8 mouse cellular contexts compared by ENCODE assay signal in genomic region chr11:58214391-58215048, GRCm38 (mm10). TPM values are rescaled to one million over a fixed set of nuclear protein-coding genes. Genes with fewer than 3 reads are reported as not detected.
A peak's percentile ranks its signal among the peaks of the same experiment; 100 is the strongest.
DNase-seq lines count a peak whose midpoint lies in the region; ATAC-seq and TF ChIP-seq lines count a peak whose summit lies in the region.

No protein-coding gene starts in this region.

- peak; percentile 95 for ATAC-seq in erythroid progenitor cell, adult 5-6 weeks (replicated peaks; ENCODE audit: low FRiP score, poor library complexity, severe bottlenecking)
- ATAC-seq in heart, embryonic 11.5 days (replicated peaks; ENCODE audit: insufficient number of reproducible peaks, low FRiP score, low TSS enrichment), result peak; percentile 79
- peak; percentile 84 for ATAC-seq in kidney, embryonic 14.5 days (ENCODE audit: low FRiP score, low TSS enrichment)
- no peak for ATAC-seq in midbrain, postnatal 0 days (ENCODE audit: low FRiP score)

- H3K79me2 ChIP-seq in liver, adult 2 months (ENCODE audit: control insufficient read depth, insufficient read depth, low read length), result peaks cover 12% of the 10 kb centered on the region; the same call in 1 of the 2 replicates

- peak overlapping the region; percentile 78 for H3K9ac ChIP-seq in heart, embryonic 11.5 days (ENCODE audit: low read depth, low read length)
- 0 out of 2 replicates have a peak overlapping the region, but pooled peaks have one; percentile 19 for H3K9ac ChIP-seq in kidney, embryonic 14.5 days (ENCODE audit: low read depth, low read length)
- peak overlapping the region; percentile 79 for H3K9ac ChIP-seq in liver, adult 2 months (ENCODE audit: low read depth, low read length)
- H3K9ac ChIP-seq in midbrain, postnatal 0 days (replicated peaks; ENCODE audit: low read length, poor library complexity, severe bottlenecking), result no peak overlapping the region

- H3K27ac ChIP-seq in cerebellum, adult 2 months (ENCODE audit: insufficient read depth, low read length), result no peak overlapping the region
- 0 out of 2 replicates have a peak overlapping the region, but pooled peaks have one; percentile 46 for H3K27ac ChIP-seq in heart, embryonic 11.5 days (ENCODE audit: low read depth, low read length)
- no peak overlapping the region for H3K27ac ChIP-seq in kidney, embryonic 14.5 days (ENCODE audit: low read depth, low read length)
- H3K27ac ChIP-seq in liver, adult 2 months (replicated peaks; ENCODE audit: insufficient read depth, low read depth, low read length), result peak overlapping the region; percentile 83
- H3K27ac ChIP-seq in midbrain, postnatal 0 days (ENCODE audit: low read depth, low read length), result no peak overlapping the region

- no peaks in the 10 kb centered on the region for H3K9me3 ChIP-seq in heart, embryonic 11.5 days (replicated peaks; ENCODE audit: control insufficient read depth, low read length)
- H3K9me3 ChIP-seq in kidney, embryonic 14.5 days (ENCODE audit: control insufficient read depth, low read length), result no peaks in the 10 kb centered on the region
- H3K9me3 ChIP-seq in midbrain, postnatal 0 days (ENCODE audit: low read length), result no peaks in the 10 kb centered on the region

- 40% methylated on average over 17 of the region's 17 CpGs for WGBS in cerebellum, adult 2 months
- 25% methylated on average over 17 of the region's 17 CpGs for WGBS in heart, embryonic 11.5 days (ENCODE audit: insufficient replicate concordance)
- WGBS in kidney, embryonic 14.5 days, result 31% methylated on average over 17 of the region's 17 CpGs
- 13% methylated on average over 17 of the region's 17 CpGs for WGBS in liver, adult 2 months
- 53% methylated on average over 16 of the region's 17 CpGs for WGBS in midbrain, postnatal 0 days

- peak overlapping the region; percentile 47 for H3K4me3 ChIP-seq in cerebellum, adult 2 months (replicated peaks; ENCODE audit: insufficient read depth, low read depth, low read length)
- H3K4me3 ChIP-seq in heart, embryonic 11.5 days (ENCODE audit: low read depth, low read length), result peak overlapping the region; percentile 56
- H3K4me3 ChIP-seq in kidney, embryonic 14.5 days (ENCODE audit: low read length), result peak overlapping the region; percentile 38
- peak overlapping the region; percentile 67 for H3K4me3 ChIP-seq in liver, adult 2 months (ENCODE audit: insufficient read depth, low read depth, low read length)
- peak overlapping the region; percentile 23 for H3K4me3 ChIP-seq in midbrain, postnatal 0 days (ENCODE audit: low read depth, low read length)

- no peak for TF ChIP-seq CTCF in cerebellum, adult 2 months (IDR thresholded peaks at IDR 0.05; ENCODE audit: borderline replicate concordance, insufficient read depth, low read depth, low read length)
- TF ChIP-seq CTCF in liver, adult 2 months (IDR thresholded peaks at IDR 0.05; ENCODE audit: low read depth, low read length), result no peak
- TF ChIP-seq CTCF in midbrain, postnatal 0 days (IDR thresholded peaks at IDR 0.05), result no peak

- H3K4me2 ChIP-seq in heart, embryonic 11.5 days, result peak overlapping the region; percentile 67
- H3K4me2 ChIP-seq in kidney, embryonic 14.5 days (replicated peaks; ENCODE audit: low read depth, low read length), result peak overlapping the region; percentile 41
- H3K4me2 ChIP-seq in midbrain, postnatal 0 days (ENCODE audit: low read depth, low read length, poor library complexity, severe bottlenecking), result peak overlapping the region; percentile 24; the same call in 1 of the 2 replicates

- no peak for TF ChIP-seq POLR2A in cerebellum, adult 2 months (IDR thresholded peaks at IDR 0.05; ENCODE audit: borderline replicate concordance, insufficient read depth, low read length)
- 0 out of 2 replicates have a peak, but pooled peaks have one; percentile 21 for TF ChIP-seq POLR2A in liver, adult 2 months (IDR thresholded peaks at IDR 0.05; ENCODE audit: extremely low read depth, insufficient read depth, low read length)

- H3K36me3 ChIP-seq in heart, embryonic 11.5 days (ENCODE audit: control insufficient read depth, insufficient read depth, low read length), result no peaks in the 10 kb centered on the region
- H3K36me3 ChIP-seq in kidney, embryonic 14.5 days (ENCODE audit: control insufficient read depth, insufficient read depth, low read length), result no peaks in the 10 kb centered on the region
- peaks cover 4% of the 10 kb centered on the region; the same call in 1 of the 2 replicates for H3K36me3 ChIP-seq in liver, adult 2 months (ENCODE audit: control insufficient read depth, insufficient read depth, low read length)
- H3K36me3 ChIP-seq in midbrain, postnatal 0 days (ENCODE audit: insufficient read depth, low read length), result no peaks in the 10 kb centered on the region

- H3K27me3 ChIP-seq in cerebellum, adult 2 months (ENCODE audit: control insufficient read depth, insufficient read depth, low read length), result no peaks in the 10 kb centered on the region
- no peaks in the 10 kb centered on the region for H3K27me3 ChIP-seq in heart, embryonic 11.5 days (ENCODE audit: control insufficient read depth, insufficient read depth, low read length)
- no peaks in the 10 kb centered on the region for H3K27me3 ChIP-seq in kidney, embryonic 14.5 days (ENCODE audit: control insufficient read depth, insufficient read depth, low read length)
- no peaks in the 10 kb centered on the region for H3K27me3 ChIP-seq in liver, adult 2 months (ENCODE audit: control insufficient read depth, insufficient read depth, low read length)
- no peaks in the 10 kb centered on the region for H3K27me3 ChIP-seq in midbrain, postnatal 0 days (ENCODE audit: insufficient read depth, low read length)

- H3K4me1 ChIP-seq in cerebellum, adult 2 months (ENCODE audit: control insufficient read depth, insufficient read depth, low read length), result no peaks in the 10 kb centered on the region
- H3K4me1 ChIP-seq in heart, embryonic 11.5 days (ENCODE audit: control insufficient read depth, insufficient read depth, low read length), result peaks cover 12% of the 10 kb centered on the region
- H3K4me1 ChIP-seq in kidney, embryonic 14.5 days (ENCODE audit: control insufficient read depth, insufficient read depth, low read length), result no peaks in the 10 kb centered on the region
- H3K4me1 ChIP-seq in liver, adult 2 months (ENCODE audit: control insufficient read depth, insufficient read depth, low read length), result peaks cover 20% of the 10 kb centered on the region
- H3K4me1 ChIP-seq in midbrain, postnatal 0 days (ENCODE audit: insufficient read depth, low read length), result no peaks in the 10 kb centered on the region

- peak; percentile 18 to 20 for DNase-seq in cerebellum, adult 2 months
- DNase-seq in cerebellum, adult 8-10 months, result no peak
- peak; percentile 95 for DNase-seq in liver, adult 2 months (ENCODE audit: extremely low read depth, low read depth, low spot score)
- peak; percentile 25 for DNase-seq in midbrain, postnatal 0 days (ENCODE audit: low spot score)
- peak; percentile 75 to 82 for DNase-seq in spleen, postnatal 14 days (ENCODE audit: low spot score in 2 of 2)

RNA-seq across cellular contexts. Expression of gene Irgm2, which starts 15.1 kb away (rescaled TPM):
- polyA plus RNA-seq in cerebellum, adult 2 months (2012; rRNA removed), result 3.2 and 3.4 TPM in 2 replicates
- 6.5 and 12.6 TPM in 2 replicates for total RNA-seq in erythroid progenitor cell, adult 5-6 weeks (2015; ENCODE audit: low replicate concordance)
- 5.9 and 6.8 TPM in 2 replicates for total RNA-seq in erythroid progenitor cell, adult 5-6 weeks (2017; ENCODE audit: low replicate concordance)
- 1.4 and 1.6 TPM in 2 replicates for polyA plus RNA-seq in heart, embryonic 11.5 days (2014; fragmentation: Nextera tagmentation; extraction: Ambion mirVana)
- polyA plus RNA-seq in kidney, embryonic 14.5 days (2014; fragmentation: Nextera tagmentation; extraction: Ambion mirVana), result 0.84 and 1.9 TPM in 2 replicates
- total RNA-seq in liver, adult 2 months (2014; rRNA removed), result 21.8 and 23.9 TPM in 2 replicates
- 29.6 and 40.8 TPM in 2 replicates for polyA plus RNA-seq in liver, adult 2 months (2012; rRNA removed)
- total RNA-seq in midbrain, postnatal 0 days (2014; rRNA removed), result 0.77 and 2.1 TPM in 2 replicates
- 0.67 and 1.1 TPM in 2 replicates for polyA plus RNA-seq in midbrain, postnatal 0 days (2015; fragmentation: Nextera tagmentation; extraction: Ambion mirVana)

RNA-seq across cellular contexts. Expression of gene Igtp, which starts 15.2 kb away (rescaled TPM):
- 3.3 and 4.9 TPM in 2 replicates for polyA plus RNA-seq in cerebellum, adult 2 months (2012; rRNA removed)
- total RNA-seq in erythroid progenitor cell, adult 5-6 weeks (2015; ENCODE audit: low replicate concordance), result 16.8 and 27.4 TPM in 2 replicates
- 17.1 and 20.9 TPM in 2 replicates for total RNA-seq in erythroid progenitor cell, adult 5-6 weeks (2017; ENCODE audit: low replicate concordance)
- polyA plus RNA-seq in heart, embryonic 11.5 days (2014; fragmentation: Nextera tagmentation; extraction: Ambion mirVana), result 4.1 and 5.3 TPM in 2 replicates
- polyA plus RNA-seq in kidney, embryonic 14.5 days (2014; fragmentation: Nextera tagmentation; extraction: Ambion mirVana), result 3.3 and 4.2 TPM in 2 replicates
- 32.5 and 33.0 TPM in 2 replicates for total RNA-seq in liver, adult 2 months (2014; rRNA removed)
- polyA plus RNA-seq in liver, adult 2 months (2012; rRNA removed), result 46.1 and 52.9 TPM in 2 replicates
- total RNA-seq in midbrain, postnatal 0 days (2014; rRNA removed), result 1.6 and 2.4 TPM in 2 replicates
- 1.9 and 2.7 TPM in 2 replicates for polyA plus RNA-seq in midbrain, postnatal 0 days (2015; fragmentation: Nextera tagmentation; extraction: Ambion mirVana)

RNA-seq across cellular contexts. Expression of gene Mrpl22, which starts 43.1 kb away (rescaled TPM):
- polyA plus RNA-seq in cerebellum, adult 2 months (2012; rRNA removed), result 62.0 and 66.5 TPM in 2 replicates
- total RNA-seq in erythroid progenitor cell, adult 5-6 weeks (2015; ENCODE audit: low replicate concordance), result 12.6 and 15.9 TPM in 2 replicates
- 10.7 and 21.6 TPM in 2 replicates for total RNA-seq in erythroid progenitor cell, adult 5-6 weeks (2017; ENCODE audit: low replicate concordance)
- polyA plus RNA-seq in heart, embryonic 11.5 days (2014; fragmentation: Nextera tagmentation; extraction: Ambion mirVana), result 106 and 109 TPM in 2 replicates
- 137 and 186 TPM in 2 replicates for polyA plus RNA-seq in kidney, embryonic 14.5 days (2014; fragmentation: Nextera tagmentation; extraction: Ambion mirVana)
- total RNA-seq in liver, adult 2 months (2014; rRNA removed), result 34.5 and 41.1 TPM in 2 replicates
- 57.1 and 63.4 TPM in 2 replicates for polyA plus RNA-seq in liver, adult 2 months (2012; rRNA removed)
- total RNA-seq in midbrain, postnatal 0 days (2014; rRNA removed), result 33.5 and 39.6 TPM in 2 replicates
- 88.3 and 96.2 TPM in 2 replicates for polyA plus RNA-seq in midbrain, postnatal 0 days (2015; fragmentation: Nextera tagmentation; extraction: Ambion mirVana)

RNA-seq across cellular contexts. Expression of gene Gemin5, which starts 46.2 kb away (rescaled TPM):
- polyA plus RNA-seq in cerebellum, adult 2 months (2012; rRNA removed), result 8.7 and 9.1 TPM in 2 replicates
- 2.9 and 5.0 TPM in 2 replicates for total RNA-seq in erythroid progenitor cell, adult 5-6 weeks (2015; ENCODE audit: low replicate concordance)
- total RNA-seq in erythroid progenitor cell, adult 5-6 weeks (2017; ENCODE audit: low replicate concordance), result 4.3 and 6.5 TPM in 2 replicates
- 15.3 TPM in 2 replicates for polyA plus RNA-seq in heart, embryonic 11.5 days (2014; fragmentation: Nextera tagmentation; extraction: Ambion mirVana)
- polyA plus RNA-seq in kidney, embryonic 14.5 days (2014; fragmentation: Nextera tagmentation; extraction: Ambion mirVana), result 27.1 and 35.7 TPM in 2 replicates
- 4.8 and 5.1 TPM in 2 replicates for total RNA-seq in liver, adult 2 months (2014; rRNA removed)
- 2.5 and 3.5 TPM in 2 replicates for polyA plus RNA-seq in liver, adult 2 months (2012; rRNA removed)
- 19.2 and 24.0 TPM in 2 replicates for total RNA-seq in midbrain, postnatal 0 days (2014; rRNA removed)
- polyA plus RNA-seq in midbrain, postnatal 0 days (2015; fragmentation: Nextera tagmentation; extraction: Ambion mirVana), result 8.1 and 9.9 TPM in 2 replicates

Comparison
In these comparisons a context has a peak if more than half of its experiments do, and no peak if none do; other contexts are left out.
1. H3K27ac ChIP-seq: peak in heart, embryonic 11.5 days (single experiment) and liver, adult 2 months (single experiment); none in cerebellum, adult 2 months (single experiment), kidney, embryonic 14.5 days (single experiment) and midbrain, postnatal 0 days (single experiment).
2. Peak in every context shown above with its lines, with median percentiles within 50 percentile points of each other: H3K4me3 ChIP-seq and H3K4me2 ChIP-seq.